Comparison of ENCODE assay signal across 19 mouse cellular contexts in the genomic region with DNA sequence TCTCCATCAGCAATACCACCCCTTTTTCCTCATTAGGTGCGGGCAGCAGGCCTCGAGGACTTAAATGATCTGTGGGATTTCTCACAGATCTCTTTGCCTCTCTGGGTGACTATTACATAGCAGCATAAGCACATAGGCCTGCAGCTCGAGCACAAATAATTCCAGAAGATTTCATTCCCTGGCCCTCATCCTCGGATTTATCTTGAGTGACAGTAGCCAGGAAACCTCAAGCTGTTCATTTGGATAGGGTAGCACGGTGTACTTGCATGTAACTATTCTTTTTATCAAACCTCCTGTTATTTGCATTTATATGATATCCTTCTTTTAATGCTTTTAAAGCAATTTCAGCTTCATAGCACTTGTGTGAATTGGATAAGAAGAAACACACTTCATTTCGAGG.
A peak's percentile ranks its signal among the peaks of the same experiment; 100 is the strongest.
DNase-seq lines count a peak whose midpoint lies in the region; ATAC-seq lines count a peak whose summit lies in the region.
"Had no signal": no experiment of that assay in that cellular context is flagged by ENCODE, and none has a peak within 500 bp of the region (broad histone marks: within the 10 kb centered on the region; RNA-seq: fewer than 3 reads in every experiment).

No protein-coding gene starts in this region.

- no peak overlapping the region for H3K4me2 ChIP-seq in forebrain, embryonic 15.5 days (replicated peaks)
- no peak overlapping the region for H3K4me2 ChIP-seq in forebrain, embryonic 12.5 days
- H3K4me2 ChIP-seq: embryonic facial prominence, embryonic 12.5 days; heart, embryonic 15.5 days; hindbrain, embryonic 13.5 days had no signal

- H3K27me3 ChIP-seq in forebrain, embryonic 15.5 days: no peaks in the 10 kb centered on the region
- H3K27me3 ChIP-seq in forebrain, embryonic 12.5 days: no peaks in the 10 kb centered on the region
- H3K27me3 ChIP-seq: embryonic facial prominence, embryonic 12.5 days; heart, embryonic 15.5 days; hindbrain, embryonic 13.5 days had no signal

- H3K9ac ChIP-seq in forebrain, embryonic 15.5 days (replicated peaks): no peak overlapping the region
- no peak overlapping the region for H3K9ac ChIP-seq in forebrain, embryonic 12.5 days
- H3K9ac ChIP-seq: embryonic facial prominence, embryonic 12.5 days; heart, embryonic 15.5 days; hindbrain, embryonic 13.5 days had no signal

- peak; percentile 12 to 19 for DNase-seq in layer of hippocampus, adult 8-10 months (ENCODE audit: low spot score in 2 of 2)
- DNase-seq in layer of hippocampus, postnatal 25 days (ENCODE audit: extremely low spot score in 1 of 2, low spot score in 1 of 2): no peak
- DNase-seq in brain, adult 2 months (ENCODE audit: low read depth, low spot score): peak; percentile 31
- no peak for DNase-seq in kidney, postnatal 14 days
- DNase-seq: adrenal gland, adult 8-10 months; adrenal gland, postnatal 36 days; cerebellum, adult 11-12 months; cerebellum, adult 9-11 months; gastrocnemius, postnatal 10 days; heart, adult 18-20 months; heart, postnatal 14 days; kidney, adult 11 months had no signal

- H3K27ac ChIP-seq in forebrain, embryonic 15.5 days (replicated peaks): no peak overlapping the region
- H3K27ac ChIP-seq in forebrain, embryonic 12.5 days: no peak overlapping the region
- H3K27ac ChIP-seq: embryonic facial prominence, embryonic 12.5 days; heart, embryonic 10.5 days; heart, embryonic 15.5 days; hindbrain, embryonic 13.5 days; hindbrain, postnatal 0 days had no signal

- H3K4me3 ChIP-seq in forebrain, embryonic 15.5 days: no peak overlapping the region
- no peak overlapping the region for H3K4me3 ChIP-seq in forebrain, embryonic 12.5 days (replicated peaks)
- H3K4me3 ChIP-seq: embryonic facial prominence, embryonic 12.5 days; heart, embryonic 10.5 days; heart, embryonic 15.5 days; hindbrain, embryonic 13.5 days had no signal

- H3K36me3 ChIP-seq in forebrain, embryonic 15.5 days: no peaks in the 10 kb centered on the region
- H3K36me3 ChIP-seq in forebrain, embryonic 12.5 days (replicated peaks): no peaks in the 10 kb centered on the region
- H3K36me3 ChIP-seq: embryonic facial prominence, embryonic 12.5 days; heart, embryonic 10.5 days; heart, embryonic 15.5 days; hindbrain, embryonic 13.5 days had no signal

- no peaks in the 10 kb centered on the region for H3K4me1 ChIP-seq in forebrain, embryonic 15.5 days
- H3K4me1 ChIP-seq in forebrain, embryonic 12.5 days: no peaks in the 10 kb centered on the region
- H3K4me1 ChIP-seq: embryonic facial prominence, embryonic 12.5 days; heart, embryonic 10.5 days; heart, embryonic 15.5 days; hindbrain, embryonic 13.5 days had no signal

- peak; percentile 51; the same call in 1 of the 2 replicates for ATAC-seq in forebrain, embryonic 15.5 days (replicated peaks)
- ATAC-seq in forebrain, embryonic 12.5 days (ENCODE audit: low FRiP score): no peak
- ATAC-seq: hindbrain, postnatal 0 days had no signal

- WGBS in forebrain, embryonic 15.5 days: 71% methylated on average over 6 of the region's 6 CpGs
- 72% methylated on average over 6 of the region's 6 CpGs for WGBS in forebrain, embryonic 12.5 days

- H3K9me3 ChIP-seq in forebrain, embryonic 15.5 days: no peaks in the 10 kb centered on the region
- no peaks in the 10 kb centered on the region for H3K9me3 ChIP-seq in forebrain, embryonic 12.5 days
- H3K9me3 ChIP-seq: embryonic facial prominence, embryonic 12.5 days; heart, embryonic 10.5 days; heart, embryonic 15.5 days; hindbrain, embryonic 13.5 days had no signal

Comparison
In these comparisons a context has a peak if more than half of its experiments do, and no peak if none do; other contexts are left out.
1. DNase-seq: peak in layer of hippocampus, adult 8-10 months (2 of 2) and brain, adult 2 months (single experiment); none in layer of hippocampus, postnatal 25 days (0 of 2) and kidney, postnatal 14 days (single experiment).